Mouse (Mus musculus): ENCODE measurements around the gene Trpm1. TPM values are rescaled to one million over a fixed set of nuclear protein-coding genes. Genes with fewer than 3 reads are reported as not detected.
A peak's percentile ranks its signal among the peaks of the same experiment; 100 is the strongest.

Trpm1 gene
- total RNA-seq, 2 experiments from 2014 or later: 0.27 TPM; not detected in 1

DNA sequence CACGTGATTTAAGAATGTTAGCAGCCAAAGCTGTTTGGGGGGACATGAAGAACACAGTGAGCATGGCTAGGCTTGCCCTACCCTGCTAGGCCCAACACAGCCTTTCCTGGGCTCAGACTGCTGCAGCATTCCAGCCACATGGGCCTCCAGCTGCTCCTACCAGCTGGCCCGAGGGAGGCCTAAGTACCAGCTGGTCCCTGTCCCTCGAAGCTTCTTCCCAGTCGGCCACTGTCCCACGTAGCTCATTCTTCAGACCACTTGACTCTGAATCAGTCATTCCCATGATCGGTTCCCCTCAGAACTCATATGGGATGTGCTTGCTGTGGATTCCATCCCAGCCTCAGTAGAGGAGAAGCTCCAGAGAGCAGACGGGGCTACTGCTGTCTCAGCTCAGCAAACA, 8.4 kb downstream of the Trpm1 start:
- intact Hi-C loops (cut with DNase I): loop anchor here (5.0 kb wide), 1 partner anchor 125 kb away; the partner anchor contains the start of gene Mtmr10
- DNase-seq: no peak

DNA sequence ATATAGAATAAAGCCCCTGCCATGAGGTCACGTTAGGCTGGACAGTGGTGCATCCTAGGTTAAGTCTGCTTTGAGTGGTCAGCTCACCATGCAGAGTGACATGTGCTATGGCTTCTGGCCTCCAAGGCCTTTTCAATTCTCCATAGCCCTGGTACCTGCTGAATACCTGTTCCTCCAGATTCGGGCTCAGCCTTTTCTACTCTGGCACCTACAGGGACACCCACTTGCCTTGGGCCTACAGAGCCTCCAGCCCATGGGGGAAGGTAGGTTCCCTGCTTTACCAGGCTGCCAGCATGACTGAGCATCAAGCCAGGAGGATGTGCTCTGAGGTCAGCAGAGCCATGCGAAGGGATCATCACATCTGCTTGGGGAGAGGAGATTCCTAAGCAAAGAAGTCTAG, 9.5 kb downstream of the Trpm1 start:
- no peak for DNase-seq

DNA sequence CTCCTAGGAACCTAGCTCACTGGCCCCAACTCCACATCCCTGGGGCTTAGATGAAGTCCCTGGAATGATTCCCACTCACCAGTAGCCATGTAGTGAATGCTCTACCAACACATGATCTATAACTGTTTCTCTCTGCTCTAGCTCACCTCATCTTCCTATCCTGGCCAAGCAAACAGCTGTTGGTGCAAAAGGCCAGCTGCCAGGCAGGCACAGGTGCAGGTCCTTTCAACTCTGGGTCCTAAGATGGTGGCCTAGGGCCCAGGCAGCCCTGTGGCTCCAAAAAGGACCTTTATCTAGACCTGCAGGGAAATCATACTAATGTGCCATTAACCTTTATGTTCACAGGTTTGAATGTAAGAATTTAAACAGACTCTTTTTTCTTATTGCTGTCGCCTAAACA, 10.3 kb downstream of the Trpm1 start:
- intact Hi-C loops (cut with DNase I): loop anchor here (5.0 kb wide), 1 partner anchor 123 kb away; the partner anchor contains the start of gene Mtmr10
- DNase-seq: no peak

More for the DNA sequence above, 9.5 kb downstream of the Trpm1 start:
- intact Hi-C loops (cut with DNase I): loop anchor here (5.0 kb wide), 1 partner anchor 124 kb away; the partner anchor contains the start of gene Mtmr10

DNA sequence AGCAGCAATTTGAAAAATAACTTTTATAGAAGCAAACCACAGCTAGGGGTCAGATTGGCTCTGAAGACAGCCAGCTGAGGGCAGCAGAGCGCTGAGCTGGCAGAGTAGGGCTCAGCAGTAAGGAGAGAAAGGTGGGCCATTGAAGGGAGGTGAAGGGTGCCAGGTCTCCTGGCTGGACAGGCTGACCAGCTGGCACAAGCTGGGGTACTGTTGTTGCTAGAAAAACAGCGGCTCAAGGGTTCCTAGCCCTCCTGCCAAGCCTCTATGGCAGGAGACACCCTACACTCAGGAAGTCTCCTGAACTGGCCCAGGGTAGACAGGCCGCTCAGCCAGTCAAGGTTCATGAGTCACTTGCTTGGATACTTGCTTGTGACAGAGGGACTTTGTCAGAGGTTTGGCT, 11.4 kb downstream of the Trpm1 start:
- DNase-seq: peak; percentile 55 to 68
- intact Hi-C loops (cut with DNase I): loop anchor here (1.0 to 5.0 kb wide), 3 partner anchors 122 to 577 kb away; partner anchors contain the start of gene Mtmr10

DNA sequence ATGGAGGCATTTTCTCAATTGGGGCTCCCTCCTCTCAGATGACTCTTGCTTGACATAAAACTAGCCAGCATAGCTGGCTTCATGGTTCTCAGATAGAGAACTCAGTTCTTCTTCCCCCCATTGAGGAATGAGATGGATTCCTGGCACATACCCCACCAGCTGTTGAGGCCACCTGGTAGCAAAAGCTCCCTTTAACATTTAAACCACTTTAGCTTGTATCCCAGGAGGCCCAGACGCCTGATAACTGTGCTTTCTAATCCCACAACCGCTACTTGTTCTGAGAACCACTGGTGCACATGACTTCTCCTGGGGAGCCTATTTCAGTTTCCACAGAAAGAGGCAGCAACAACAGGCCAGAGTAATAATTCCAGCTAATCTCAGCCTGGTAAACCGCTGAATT, 12.4 kb downstream of the Trpm1 start:
- intact Hi-C loops (cut with DNase I): loop anchor here (5.0 kb wide), 1 partner anchor 576 kb away; no protein-coding TSS in a partner anchor

DNA sequence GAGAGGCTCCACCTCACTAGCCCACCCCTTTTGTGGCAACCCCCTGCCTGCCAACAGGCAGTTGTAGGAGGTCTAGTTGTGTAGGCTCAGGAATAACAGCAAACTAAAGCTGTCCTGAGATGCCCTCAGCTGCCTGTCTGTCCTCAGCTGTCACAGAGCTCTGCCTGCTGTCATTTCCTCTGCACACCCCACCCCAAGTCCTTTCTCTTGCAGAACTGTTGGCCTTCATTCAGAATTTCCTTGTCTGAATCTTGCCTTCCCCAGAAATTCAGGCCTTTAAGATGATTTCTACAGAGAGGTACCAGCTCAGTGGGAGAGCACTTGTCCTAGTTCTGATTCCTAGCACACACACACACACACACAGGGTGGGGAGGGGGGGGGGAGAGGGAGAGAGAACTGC, 13.1 kb downstream of the Trpm1 start:
- intact Hi-C loops (cut with DNase I): loop anchor here (5.0 kb wide), 1 partner anchor 576 kb away; no protein-coding TSS in a partner anchor
- DNase-seq: peak in 1 of 2 experiments; percentile 37

More for the DNA sequence above, 12.4 kb downstream of the Trpm1 start:
- no peak for DNase-seq

DNA sequence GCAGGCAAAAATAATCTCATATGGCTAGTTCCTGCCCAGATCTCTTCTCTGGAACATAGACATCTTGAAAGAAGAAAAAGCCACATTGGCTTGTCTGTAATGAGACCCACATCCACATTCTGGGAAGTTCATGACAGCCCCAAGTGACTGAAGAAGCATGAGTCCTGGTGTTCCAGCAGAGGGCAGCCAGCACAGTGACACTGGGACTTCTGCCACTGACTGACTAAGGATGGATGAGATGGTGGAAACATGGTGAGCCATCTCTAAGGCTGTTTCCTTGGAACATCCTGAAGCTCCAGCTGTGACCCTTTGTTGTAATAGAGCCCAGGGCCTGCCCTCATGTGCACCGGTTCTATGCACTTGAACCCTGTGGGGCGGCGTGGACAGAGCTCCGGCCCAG, 25.7 kb downstream of the Trpm1 start:
- peak; percentile 52 to 60 for DNase-seq
- intact Hi-C loops (cut with DNase I): no loop called here

DNA sequence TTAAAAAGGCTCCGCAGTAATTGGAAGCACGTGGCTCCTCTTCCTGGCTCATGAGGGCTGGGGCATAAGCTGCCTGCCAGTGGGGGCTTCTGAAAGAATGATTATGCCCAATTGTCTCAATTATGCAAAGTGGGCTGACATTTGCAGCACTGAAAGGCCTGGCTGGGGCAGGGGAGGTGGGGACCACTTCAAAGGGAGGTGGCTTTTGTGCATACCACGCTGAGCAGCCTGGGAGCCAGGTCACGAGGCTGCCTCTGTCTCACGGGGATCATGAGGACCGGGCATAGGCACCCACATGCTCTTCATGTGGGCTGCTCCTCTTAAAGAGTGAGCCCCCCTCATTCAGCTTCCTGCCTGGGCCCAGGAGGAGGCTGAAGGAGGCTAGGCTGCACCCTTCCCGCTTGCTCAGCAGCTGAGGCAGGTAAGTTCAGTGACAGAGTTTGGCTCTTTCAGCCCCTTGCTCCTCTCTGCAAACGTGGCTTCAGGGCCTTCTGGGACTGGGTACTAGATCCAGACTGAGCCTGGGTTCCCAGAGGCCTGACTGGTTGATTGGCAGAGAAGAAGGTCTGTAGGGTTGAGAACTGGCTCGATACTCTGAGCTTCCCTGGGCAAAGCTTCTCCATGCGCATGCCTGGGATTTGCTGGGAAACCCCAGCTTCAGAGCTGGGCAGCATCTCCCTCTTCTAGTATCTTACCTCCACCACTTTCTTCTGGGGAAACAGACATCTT, 31.7 kb downstream of the Trpm1 start:
- DNase-seq: no peak
- intact Hi-C loops (cut with DNase I): no loop called here

DNA sequence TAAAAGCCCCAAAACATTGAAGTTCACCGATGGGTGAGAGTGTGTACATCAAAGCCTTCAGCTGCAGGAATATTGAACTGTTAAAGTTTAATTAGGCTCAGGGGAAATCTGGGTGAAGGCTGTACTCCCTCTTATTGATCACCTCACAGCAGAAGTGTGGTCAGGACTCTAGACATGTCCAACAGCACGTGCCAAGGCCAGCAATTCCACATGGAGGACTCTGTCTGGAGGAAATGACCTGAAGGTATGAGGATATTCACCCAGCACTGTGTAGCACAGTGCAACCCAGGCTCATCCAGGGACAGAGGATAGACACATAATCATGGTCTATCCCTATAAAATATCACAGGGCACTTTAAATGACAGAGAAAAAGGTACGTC, 32.3 kb downstream of the Trpm1 start:
- no peak for DNase-seq
- intact Hi-C loops (cut with DNase I): no loop called here

DNA sequence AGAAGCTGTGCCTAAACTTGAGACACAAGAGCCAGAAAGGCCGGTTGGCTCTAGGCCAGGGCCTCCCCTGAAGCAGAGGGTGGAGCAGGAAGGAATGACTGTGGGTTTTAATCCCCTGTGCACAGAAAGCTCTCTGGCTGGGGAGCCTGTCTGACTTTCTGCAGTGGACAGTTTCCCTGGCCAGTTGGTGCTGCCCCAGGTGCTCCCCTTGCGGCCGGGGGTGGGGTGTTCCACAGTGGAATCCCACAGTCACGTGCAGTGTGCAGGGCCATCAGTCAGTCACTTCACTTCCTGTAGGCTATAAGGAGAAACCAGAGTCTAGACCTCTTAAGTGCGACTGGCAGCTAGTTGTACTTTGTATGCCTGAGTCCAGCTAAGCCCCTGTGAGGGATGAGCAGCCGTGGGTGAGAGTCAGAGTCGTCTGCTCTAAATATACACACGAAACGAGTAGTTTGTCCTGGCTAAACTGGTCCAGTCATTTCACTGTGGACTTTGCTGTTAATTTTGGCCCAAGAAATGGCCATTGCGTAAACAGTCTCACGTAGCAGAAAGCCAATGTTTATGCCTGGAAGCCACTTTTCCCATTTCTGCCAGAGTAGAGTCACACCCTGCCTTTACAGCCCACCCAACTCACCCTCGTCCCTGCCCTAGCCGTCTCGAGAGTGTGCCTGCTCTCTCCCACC, 38.8 kb downstream of the Trpm1 start:
- intact Hi-C loops (cut with DNase I): no loop called here
- peak; percentile 47 to 57 for DNase-seq

DNA sequence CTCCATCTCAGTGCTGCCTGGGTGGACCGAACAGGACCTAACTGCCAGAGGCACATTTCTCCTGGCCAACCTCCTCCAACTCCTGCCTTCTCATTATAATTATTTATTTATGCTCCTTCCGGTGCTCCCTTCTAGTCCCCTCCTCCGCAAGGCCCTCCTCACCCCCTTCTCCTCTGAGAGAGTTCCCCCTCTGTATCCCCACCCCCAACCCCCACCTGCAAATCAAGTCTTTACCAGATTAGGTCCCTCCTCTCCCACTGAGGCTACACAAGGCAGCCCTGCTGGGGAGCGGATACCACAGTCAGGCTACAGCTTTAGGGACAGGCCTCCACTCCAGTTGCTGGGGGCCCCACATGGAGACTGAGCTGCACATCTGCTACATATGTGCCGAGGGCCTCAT, 39.8 kb downstream of the Trpm1 start:
- intact Hi-C loops (cut with DNase I): no loop called here
- no peak for DNase-seq

DNA sequence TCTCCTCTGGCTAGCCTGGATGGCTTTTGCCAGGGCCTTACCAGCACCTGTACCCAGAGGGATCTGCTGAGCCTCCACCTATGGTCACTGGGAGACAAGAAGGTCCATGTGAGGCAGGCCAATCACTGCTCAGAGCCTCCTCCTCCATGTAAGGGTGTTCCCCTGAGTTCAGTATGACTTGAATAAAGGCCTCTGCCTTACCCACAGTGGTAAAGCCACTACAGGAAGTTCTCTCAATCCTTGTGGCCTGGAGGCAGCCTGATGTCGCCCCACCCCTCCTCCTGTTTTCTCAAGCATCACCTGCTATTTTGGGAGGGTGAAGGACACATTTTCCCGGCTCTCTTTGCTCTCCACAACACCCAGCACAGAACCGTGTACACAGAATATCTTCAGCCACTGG, 42.5 kb downstream of the Trpm1 start:
- no peak for DNase-seq
- intact Hi-C loops (cut with DNase I): no loop called here

DNA sequence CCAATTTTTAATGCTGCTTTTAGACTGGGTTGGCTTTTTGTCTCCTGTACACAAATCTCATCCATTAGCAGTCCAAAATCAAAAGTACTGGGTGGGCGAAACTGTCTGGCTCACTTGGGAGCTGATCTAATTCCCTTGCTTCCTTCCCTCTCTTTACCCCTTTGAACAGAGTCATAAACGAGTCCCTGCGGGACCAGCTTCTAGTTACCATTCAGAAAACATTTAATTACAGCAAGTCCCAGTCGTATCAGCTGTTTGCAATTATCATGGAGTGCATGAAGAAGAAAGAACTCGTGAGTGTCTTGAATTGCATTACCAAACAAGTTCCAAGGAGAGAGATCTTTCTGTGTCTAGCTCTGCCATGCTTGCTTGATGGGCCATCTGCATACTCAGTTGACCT, 55.1 kb downstream of the Trpm1 start:
- intact Hi-C loops (cut with DNase I): no loop called here
- DNase-seq: no peak

DNA sequence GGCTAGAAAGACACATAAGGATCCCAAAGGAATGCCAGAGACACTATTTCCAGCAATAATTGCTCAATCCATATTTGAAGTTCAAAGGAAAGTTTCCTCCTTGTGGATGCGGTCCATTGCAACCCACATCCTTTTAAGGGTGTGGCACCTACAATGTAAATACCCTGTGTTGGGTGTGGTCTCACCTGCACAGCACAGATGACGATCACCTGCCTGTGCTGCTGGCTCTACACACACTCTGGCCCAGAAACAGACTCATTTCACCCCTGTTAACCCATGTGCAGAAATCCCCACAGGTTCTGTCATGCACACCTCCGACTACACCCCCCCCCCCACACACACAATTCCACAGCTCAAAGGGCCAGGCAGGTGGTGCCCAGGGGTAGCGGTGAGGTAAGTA, 59.2 kb downstream of the Trpm1 start:
- intact Hi-C loops (cut with DNase I): no loop called here
- no peak for DNase-seq

DNA sequence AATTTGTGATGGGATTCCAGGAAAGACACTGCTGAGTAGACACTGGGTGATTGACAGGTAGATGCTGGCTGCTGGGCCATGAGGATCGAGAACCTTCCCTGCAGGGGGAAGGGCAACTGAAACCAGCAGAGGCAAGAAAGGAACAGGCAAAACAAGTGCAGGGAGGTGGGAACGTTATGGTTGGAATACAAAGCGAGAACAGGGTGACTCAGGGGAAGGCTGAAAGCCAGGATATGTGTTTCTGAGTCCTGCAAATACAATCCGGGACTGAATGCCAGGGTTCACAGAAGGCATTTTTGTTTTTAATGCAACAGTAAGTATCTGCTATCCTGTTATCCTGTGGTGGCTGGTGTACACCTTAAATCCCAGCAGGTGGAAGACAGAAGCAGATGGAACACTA, 60.4 kb downstream of the Trpm1 start:
- DNase-seq: no peak
- intact Hi-C loops (cut with DNase I): no loop called here

DNA sequence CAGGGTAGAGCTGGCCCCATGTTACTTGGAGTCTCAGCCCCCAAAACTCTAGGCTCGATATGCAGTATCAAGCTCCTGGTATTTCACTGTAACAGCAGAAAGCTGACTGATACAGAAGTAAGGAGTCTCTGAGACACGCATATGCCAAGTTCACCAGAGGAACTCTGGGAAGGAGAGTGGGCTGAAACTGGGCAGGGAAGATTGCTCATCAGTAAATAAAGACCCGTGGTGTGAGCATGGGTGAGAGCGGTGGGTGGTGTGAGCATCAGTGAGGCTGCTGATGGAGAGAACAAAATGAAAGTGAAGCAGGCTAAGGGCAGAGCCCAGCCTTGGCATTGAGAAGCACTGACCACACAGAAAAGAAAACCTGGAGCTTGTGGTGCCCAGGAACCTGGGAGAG, 62.0 kb downstream of the Trpm1 start:
- intact Hi-C loops (cut with DNase I): no loop called here
- DNase-seq: no peak

DNA sequence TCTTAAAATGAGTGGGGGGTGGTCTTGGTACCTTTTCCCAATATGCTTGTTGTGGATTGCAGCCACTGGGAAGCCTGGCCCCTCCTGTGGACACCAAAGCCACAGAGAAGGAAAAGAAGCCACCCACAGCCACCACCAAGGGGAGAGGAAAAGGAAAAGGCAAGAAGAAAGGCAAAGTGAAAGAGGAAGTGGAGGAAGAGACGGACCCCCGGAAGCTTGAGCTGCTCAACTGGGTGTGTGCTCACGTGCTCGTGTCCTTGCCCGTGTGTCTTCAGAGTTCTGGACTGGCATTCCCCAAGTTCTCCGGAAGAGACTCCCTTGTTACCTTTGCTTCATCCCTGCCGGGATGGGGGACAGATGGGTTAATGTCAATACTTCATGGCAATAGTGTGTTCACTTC, 63.8 kb downstream of the Trpm1 start:
- DNase-seq: no peak
- intact Hi-C loops (cut with DNase I): no loop called here

DNA sequence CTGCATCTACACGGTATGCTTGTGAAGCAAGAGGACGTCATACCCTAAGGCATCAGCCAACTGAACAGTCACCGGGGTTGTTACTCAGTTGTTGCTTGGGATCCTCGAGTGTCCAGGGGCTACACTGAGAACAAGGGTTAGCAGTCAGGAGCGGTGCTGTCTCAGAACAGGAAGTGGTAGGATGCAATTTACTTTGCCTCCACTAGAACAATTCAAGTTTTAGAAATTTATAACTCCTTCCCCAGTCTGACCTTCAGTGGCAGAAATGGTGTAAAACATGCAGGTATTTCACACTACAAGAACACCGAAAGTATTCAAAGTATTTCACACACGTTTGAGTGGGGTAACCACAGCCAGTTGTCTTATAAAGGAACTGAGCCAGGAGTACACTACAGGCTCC, 66.1 kb downstream of the Trpm1 start:
- intact Hi-C loops (cut with DNase I): no loop called here
- DNase-seq: no peak

DNA sequence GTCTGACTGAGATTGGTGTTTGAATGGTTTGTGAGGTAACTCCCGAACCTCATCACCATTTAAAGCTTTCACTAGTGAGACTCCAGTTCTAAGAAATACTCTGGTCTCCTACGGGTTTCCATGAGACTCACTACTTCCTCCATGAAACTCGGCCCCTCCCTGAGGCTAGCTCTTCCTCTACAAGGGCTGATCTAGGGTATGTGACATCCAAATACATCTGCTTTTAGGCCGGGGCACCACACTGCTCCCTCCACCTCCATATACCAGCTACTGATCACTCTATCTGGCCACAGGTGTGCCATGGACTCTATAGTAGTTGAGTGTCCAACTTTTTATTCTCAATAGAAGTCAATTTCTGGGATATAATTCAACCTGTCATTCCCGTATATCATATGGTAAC, 69.6 kb downstream of the Trpm1 start:
- intact Hi-C loops (cut with DNase I): no loop called here
- DNase-seq: no peak

DNA sequence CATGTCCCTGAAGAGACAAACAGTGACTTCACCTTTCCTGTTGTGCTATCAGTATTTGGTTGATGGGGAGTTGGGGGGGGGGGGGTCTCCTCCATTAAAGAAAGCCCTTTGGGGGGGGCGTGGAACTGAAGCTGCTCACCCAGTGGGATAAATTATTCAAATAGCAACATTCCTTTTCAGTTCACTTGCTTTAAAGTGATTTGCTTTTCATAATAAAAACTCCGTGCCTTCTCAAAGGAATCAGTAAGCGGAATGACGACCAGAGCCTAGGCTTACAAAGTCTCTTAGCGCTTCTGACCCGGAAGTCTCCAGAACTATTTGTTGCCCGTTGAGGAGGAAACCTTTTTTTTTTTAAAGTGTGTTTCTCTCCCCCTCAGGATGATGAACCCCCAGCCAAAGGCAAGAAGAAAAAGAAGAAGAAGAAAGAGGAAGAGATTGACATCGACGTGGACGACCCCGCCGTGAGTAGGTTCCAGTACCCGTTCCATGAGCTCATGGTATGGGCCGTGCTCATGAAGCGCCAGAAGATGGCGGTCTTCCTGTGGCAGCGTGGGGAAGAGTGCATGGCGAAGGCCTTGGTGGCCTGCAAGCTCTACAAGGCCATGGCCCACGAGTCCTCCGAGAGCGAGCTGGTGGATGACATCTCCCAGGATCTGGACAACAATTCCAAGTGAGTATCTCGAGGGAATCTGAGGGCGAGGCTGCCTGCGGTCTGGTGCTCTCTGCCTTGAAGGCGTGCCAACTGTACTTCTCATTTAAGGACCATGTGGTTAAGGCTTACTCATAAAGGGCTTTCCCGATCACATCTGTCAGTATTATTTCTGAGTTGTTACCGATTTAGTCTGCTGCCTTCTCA, 72.9 kb downstream of the Trpm1 start:
- intact Hi-C loops (cut with DNase I): no loop called here
- DNase-seq: no peak

DNA sequence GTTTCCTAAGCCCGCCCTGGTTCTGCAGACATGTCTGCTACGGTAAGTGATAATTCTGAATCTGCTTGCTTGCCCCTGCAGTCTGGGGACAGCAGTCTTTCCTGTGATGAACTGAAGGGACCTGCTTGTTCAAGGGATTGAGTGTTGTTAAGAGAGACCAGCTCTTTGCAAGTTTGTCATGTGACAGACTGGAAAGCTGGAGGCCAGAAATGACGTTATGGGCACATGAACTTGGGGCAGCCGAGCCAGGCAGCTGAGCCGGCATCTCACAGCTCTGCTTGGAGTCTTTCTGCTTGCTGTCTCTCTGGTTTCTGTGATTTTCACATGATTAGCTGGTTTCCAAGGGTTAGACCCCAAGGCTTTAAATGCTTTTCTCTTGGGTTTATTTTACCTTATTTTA, 74.0 kb downstream of the Trpm1 start:
- intact Hi-C loops (cut with DNase I): no loop called here
- no peak for DNase-seq
